Mouse (Mus musculus) G1E (cell line): ENCODE measurements around the gene Zfp13.

Experiments used
- CTCF ChIP-seq: IDR thresholded peaks from 2 replicates; pipeline ENCODE4 v1.5.1; 2012; ENCODE audit warnings: low read depth, low read length, inconsistent platforms, mixed read lengths
- GATA1 ChIP-seq: IDR thresholded peaks from 2 replicates; pipeline ENCODE4 v1.6.1; 2012; ENCODE audit warnings: borderline replicate concordance, low read length, inconsistent platforms, mixed read lengths
- TAL1 ChIP-seq: conservative IDR thresholded peaks from 2 replicates; pipeline ENCODE4 v1.6.1; 2012; ENCODE audit warnings: low read depth, low read length, inconsistent platforms, mixed read lengths

- TF ChIP-seq GATA1, result no peak
- TF ChIP-seq TAL1, result no peak
- no peak for TF ChIP-seq CTCF
These were observed 46.2 kb downstream of the Zfp13 start for GRCm38 (mm10) chr17:23552896-23553633.
